Mouse (Mus musculus) G1E (cell line): ENCODE results near the gene Cyb5rl.

Source experiments
- CTCF ChIP-seq: IDR thresholded peaks from 2 replicates; pipeline ENCODE4 v1.5.1; 2012; ENCODE audit warnings: low read depth, low read length, inconsistent platforms, mixed read lengths
- GATA1 ChIP-seq: IDR thresholded peaks from 2 replicates; pipeline ENCODE4 v1.6.1; 2012; ENCODE audit warnings: borderline replicate concordance, low read length, inconsistent platforms, mixed read lengths
- POLR2AphosphoS5 ChIP-seq: IDR thresholded peaks from 2 replicates; pipeline ENCODE4 v1.6.1; 2012; ENCODE audit warnings: low read depth, low read length, inconsistent platforms; ENCODE audit not compliant: insufficient replicate concordance

GRCm38 (mm10) chr4:107045188-107045587 is 21.6 kb upstream of the Cyb5rl start:
- TF ChIP-seq CTCF (no peak), POLR2AphosphoS5 (no peak), GATA1 (no peak)
